Mouse (Mus musculus) cerebellum, postnatal 4 days (tissue): ENCODE results near the gene Aak1.

Experiments
- DNase-seq, 2 experiments: peaks; one replicate each; pipeline ENCODE4 v3.0.0; 2022; ENCODE audit warnings: low spot score in 2 of 2, mixed read lengths in 1 of 2

The Aak1 gene

DNA sequence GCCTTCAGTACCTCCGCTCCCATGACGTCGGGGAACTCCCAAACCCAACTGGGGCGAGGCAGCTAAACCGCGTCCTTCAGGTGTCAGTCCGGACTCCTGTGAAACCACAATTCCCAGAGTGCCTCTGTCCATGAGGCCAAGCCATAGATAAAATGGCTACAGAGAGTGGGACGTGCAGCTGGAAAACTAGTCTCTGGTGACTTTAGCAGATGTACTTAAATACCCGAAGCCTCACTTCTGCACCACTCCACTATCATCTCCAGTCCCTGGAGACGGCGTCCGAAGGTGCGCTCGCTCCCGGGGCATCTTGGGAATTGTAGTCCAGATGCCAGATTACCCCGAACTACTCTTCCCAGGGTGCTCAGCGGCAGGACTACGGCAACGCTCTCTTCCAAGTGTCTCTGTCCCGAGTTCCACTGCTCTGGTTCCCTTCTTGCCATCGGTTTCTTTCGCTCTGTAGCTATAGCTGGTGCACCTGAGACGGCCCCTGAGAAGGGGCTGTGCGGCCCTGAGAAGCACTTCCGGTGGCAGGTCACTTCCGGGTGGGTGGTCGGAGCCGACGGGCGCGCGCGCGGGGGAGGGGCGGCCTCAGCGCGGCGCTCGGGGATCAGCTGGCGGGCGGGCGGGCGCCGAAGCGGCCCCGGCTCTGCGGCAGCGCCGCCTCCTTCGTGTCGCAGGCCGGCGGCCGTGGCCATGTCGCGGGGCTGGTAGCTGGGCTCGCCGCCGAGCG lies at the start of gene Aak1:
Gene Aak1 (plus strand): TSS at position 603 of the 730 bp plus-strand sequence.
- peak; percentile 89 to 94 for DNase-seq

DNA sequence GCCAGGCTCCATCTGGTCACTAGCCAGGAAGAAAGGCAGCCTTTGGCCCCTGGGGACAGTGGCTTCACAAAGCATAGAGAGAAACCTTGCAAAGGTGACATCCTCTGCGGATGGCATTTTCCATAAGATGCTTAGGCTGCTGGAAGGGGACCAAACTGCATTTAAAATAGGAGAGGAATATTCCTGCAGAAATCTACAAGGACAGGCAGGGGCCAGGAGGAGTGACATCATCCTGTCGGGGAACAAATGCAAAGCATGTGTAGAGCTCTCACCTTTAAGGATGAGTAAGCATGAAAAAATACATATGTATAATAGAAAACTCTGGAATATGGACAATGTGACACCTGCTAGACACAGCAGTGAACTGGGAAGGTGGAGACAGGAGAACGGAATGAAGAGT lies 48.9 kb upstream of the Aak1 start:
- DNase-seq = no peak

GRCm38 (mm10) chr6:86801431-86801830 lies 47.9 kb upstream of the Aak1 start:
- no peak for DNase-seq

DNA sequence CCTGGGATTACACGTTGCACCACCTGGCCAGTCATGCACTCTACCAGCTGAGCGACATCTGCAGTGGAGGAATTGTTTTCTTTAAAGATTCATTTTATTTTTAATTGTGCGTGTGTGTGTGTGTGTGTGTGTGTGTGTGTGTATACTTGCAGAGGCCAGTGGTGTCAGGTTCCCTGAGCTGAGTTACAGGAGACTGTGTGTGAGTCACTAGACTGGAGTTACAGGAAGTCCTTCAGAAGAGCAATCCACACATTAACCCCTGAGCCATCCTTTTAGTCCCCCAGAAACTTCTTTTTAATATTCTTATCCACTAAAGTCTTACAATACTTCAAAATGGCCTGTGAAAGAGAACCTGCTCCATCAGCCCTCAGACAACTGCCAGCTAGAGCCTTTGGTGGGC lies 44.7 kb upstream of the Aak1 start:
- DNase-seq = no peak

GRCm38 (mm10) chr6:86806455-86807086 lies 42.7 kb upstream of the Aak1 start:
- peak; percentile 75 to 76 for DNase-seq

- no peak for DNase-seq
Measured at GRCm38 (mm10) chr6:86812919-86813318, 36.4 kb upstream of the Aak1 start.

- DNase-seq = no peak
Measured at GRCm38 (mm10) chr6:86813341-86813740, 36.0 kb upstream of the Aak1 start.

- no peak for DNase-seq
Measured at GRCm38 (mm10) chr6:86814926-86815325, 34.4 kb upstream of the Aak1 start.

- no peak for DNase-seq
Measured at GRCm38 (mm10) chr6:86815436-86815835, 33.9 kb upstream of the Aak1 start.

- no peak for DNase-seq
Measured at GRCm38 (mm10) chr6:86816586-86816985, 32.7 kb upstream of the Aak1 start.

DNA sequence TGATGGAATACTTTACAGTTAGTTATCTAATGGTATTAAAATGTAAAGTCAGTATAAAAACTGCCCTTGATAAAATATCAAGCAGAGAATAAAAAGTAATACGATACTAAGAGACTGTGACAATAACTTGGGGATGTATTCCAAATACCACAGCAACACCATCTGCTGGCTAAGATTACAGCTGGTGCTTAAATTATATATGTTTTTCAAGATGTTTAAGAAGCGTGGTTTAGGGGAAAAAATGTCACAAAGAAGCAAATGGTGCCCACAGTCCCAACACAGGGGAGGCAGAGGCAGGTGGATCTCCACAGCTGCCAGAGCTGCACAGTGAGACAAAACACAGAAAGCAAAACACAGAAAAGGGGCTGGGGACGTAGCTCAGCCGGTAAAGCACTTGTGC lies 30.4 kb upstream of the Aak1 start:
- DNase-seq = no peak

DNA sequence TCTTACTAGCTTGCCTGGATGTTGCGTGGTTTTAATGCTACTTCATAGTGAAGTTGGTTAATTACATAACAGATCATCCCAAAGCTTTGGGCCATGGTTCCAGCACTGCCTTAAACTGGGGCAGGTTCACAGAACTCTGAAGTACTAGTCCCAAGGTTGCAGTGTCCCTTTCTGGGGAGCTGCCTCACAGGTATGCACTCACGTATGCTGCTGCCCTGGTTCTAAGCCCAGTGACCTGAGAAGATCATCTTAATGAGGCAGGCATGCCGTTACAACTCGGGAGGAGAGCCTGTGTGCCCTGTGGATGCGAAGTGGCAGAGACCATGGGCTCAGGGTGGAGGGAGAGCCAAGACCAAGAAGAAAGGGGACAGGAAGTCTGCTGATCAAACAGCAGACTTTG lies 29.4 kb upstream of the Aak1 start:
- DNase-seq = no peak

- DNase-seq = peak in 1 of 2 experiments; percentile 26
Measured at GRCm38 (mm10) chr6:86820690-86821089, 28.6 kb upstream of the Aak1 start.

- no peak for DNase-seq
Measured at GRCm38 (mm10) chr6:86822285-86823050, 26.8 kb upstream of the Aak1 start.

DNA sequence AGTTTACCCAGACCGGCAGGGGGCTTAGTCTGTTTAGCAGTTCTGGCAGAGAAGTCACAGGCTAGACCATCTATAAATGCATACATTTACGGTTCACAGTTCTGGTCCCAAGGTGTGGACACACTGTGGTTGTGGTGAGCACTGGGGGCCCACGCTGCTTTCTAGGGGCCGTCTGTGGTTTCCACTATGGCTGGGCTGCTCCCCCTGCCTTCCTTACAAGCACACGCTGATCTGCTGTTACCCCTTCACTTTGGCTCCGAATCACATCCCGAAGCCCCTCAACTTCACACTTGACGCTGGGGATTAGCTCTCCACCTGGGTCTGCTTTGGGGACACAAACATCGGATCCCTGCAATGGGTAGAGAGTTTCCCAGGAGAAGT lies 26.3 kb upstream of the Aak1 start:
- DNase-seq = no peak

DNA sequence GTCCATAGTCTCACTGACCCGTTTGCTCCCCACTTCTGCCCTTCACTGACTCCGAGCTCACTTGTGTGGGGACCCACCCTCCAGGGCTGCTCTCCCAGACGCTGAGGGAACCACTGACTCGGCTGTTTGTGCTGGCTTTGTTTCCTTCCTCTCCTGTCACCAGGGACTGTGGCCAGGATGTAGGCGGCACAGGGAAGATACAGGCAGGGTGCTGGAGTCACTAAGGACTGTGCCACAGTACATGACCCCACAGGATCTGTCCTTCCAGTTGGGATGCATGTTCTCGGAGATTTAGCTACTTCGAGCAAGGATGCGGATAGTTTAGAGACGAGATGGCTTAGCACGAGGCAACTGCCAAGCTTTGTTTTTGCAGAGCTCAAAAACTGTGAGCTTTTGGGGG lies 25.5 kb upstream of the Aak1 start:
- DNase-seq = no peak

GRCm38 (mm10) chr6:86824401-86824800 lies 24.9 kb upstream of the Aak1 start:
- DNase-seq = no peak

DNA sequence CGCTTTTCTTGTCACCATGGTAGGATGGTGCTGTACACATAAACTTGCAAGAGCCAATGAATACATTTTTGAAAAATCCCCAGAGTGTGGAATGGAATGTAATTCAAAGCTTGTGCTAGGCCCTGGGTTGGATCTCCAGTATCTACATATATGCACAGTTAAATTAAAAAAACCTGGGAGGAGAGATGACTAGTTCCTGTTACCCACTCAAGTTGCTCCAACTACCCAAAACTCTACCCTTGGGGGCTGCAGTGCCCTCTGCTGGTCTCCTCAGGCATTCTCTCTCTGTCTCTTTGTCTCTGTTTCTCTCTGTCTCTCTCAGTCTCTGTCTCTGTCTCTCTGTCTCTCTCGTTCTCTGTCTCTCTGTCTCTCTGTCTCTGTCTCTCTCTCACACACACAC lies 21.9 kb upstream of the Aak1 start:
- DNase-seq = no peak

- DNase-seq = no peak
Measured at GRCm38 (mm10) chr6:86829768-86830167, 19.5 kb upstream of the Aak1 start.

DNA sequence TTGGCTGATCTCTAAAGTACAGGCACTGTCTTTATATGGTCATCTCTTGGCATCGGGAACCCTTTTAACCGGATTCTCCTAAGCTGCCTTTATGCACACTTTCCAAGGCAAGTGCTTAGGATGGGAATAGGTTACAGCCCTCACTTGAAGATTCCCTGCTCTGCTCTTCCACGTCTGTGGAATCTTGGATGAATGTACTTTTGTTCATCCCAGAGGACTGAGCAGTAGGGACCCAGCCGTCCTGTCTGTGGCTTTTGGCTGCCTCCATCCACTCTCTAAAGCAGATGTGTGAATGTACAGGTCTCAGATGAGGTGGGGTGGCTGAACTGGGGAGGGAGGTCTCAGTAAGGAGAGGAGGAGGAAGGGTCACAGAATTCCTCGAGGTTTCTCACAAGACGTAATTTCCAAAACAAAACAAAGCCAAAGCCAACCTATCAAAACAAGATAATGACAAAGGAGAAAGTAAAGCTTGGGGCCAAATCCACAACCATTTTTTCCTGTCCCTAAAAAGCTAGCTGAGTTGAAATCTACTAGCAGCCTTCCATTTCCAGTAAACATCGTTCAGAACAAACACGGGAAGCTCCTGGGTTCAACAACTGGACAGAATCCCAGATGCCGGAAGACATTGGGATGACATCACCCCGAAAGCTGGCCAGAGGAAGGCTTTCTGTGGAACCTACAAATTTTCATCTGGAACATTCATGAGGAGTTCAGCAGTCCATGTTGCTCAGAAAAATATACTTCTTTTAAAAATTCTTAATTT lies 18.4 kb upstream of the Aak1 start:
- no peak for DNase-seq

GRCm38 (mm10) chr6:86832802-86833502 lies 16.4 kb upstream of the Aak1 start:
- DNase-seq = no peak
